Mouse (Mus musculus) limb, embryonic 12.5 days (tissue): ENCODE data around the gene Olfr1385. TPM values are rescaled to one million over a fixed set of nuclear protein-coding genes. Genes with fewer than 3 reads are reported as not detected.

ENCODE experiments used
- polyA plus RNA-seq: library from polyadenylated mRNA; unstranded; fragments of >200 nt; fragmentation: Nextera tagmentation; extraction: Ambion mirVana; gene quantifications from 2 replicates; pipeline ENCODE4 v1.2.1, GENCODE M21; 2016

The Olfr1385 gene
- polyA plus RNA-seq, 1 experiment from 2014 or later = not detected

Other genes with a start within 250 kb of the Olfr1385 start
- 46.0 and 49.1 TPM in 2 replicates for gene Mgat1, start 244.9 kb upstream of the Olfr1385 start, polyA plus RNA-seq
- not detected in 2 replicates for gene Olfr1393, start 210.8 kb upstream of the Olfr1385 start, polyA plus RNA-seq
- 0.09 TPM in 1 of 2 replicates, not detected in the other for gene Olfr1392, start 203.8 kb upstream of the Olfr1385 start, polyA plus RNA-seq
- gene Olfr10, start 184.3 kb upstream of the Olfr1385 start, polyA plus RNA-seq = not detected in 2 replicates
- not detected in 2 replicates for gene Olfr1391, start 166.3 kb upstream of the Olfr1385 start, polyA plus RNA-seq
- gene Olfr1390, start 153.9 kb upstream of the Olfr1385 start, polyA plus RNA-seq = not detected in 2 replicates
- not detected in 2 replicates for gene Olfr1389, start 66.0 kb upstream of the Olfr1385 start, polyA plus RNA-seq
- 0.11 and 0.13 TPM in 2 replicates for gene Olfr1388, start 52.4 kb upstream of the Olfr1385 start, polyA plus RNA-seq
- not detected in 2 replicates for gene Olfr1387, start 33.7 kb upstream of the Olfr1385 start, polyA plus RNA-seq
- gene Olfr1386, start 24.0 kb upstream of the Olfr1385 start, polyA plus RNA-seq = not detected in 2 replicates
- not detected in 2 replicates for gene Olfr1384, start 17.7 kb downstream of the Olfr1385 start, polyA plus RNA-seq
- gene Olfr1383, start 30.6 kb downstream of the Olfr1385 start, polyA plus RNA-seq = not detected in 2 replicates
- not detected in 2 replicates for gene Olfr1382, start 39.2 kb downstream of the Olfr1385 start, polyA plus RNA-seq
- gene Olfr1381, start 54.4 kb downstream of the Olfr1385 start, polyA plus RNA-seq = not detected in 2 replicates
- gene Olfr1380, start 67.8 kb downstream of the Olfr1385 start, polyA plus RNA-seq = not detected in 2 replicates
- gene Flt4, start 120.2 kb downstream of the Olfr1385 start, polyA plus RNA-seq = 3.3 and 4.4 TPM in 2 replicates
- gene Scgb3a1, start 174.5 kb downstream of the Olfr1385 start, polyA plus RNA-seq = not detected in 2 replicates
- 93.2 and 95.3 TPM in 2 replicates for gene Cnot6, start 223.7 kb downstream of the Olfr1385 start, polyA plus RNA-seq